Mouse (Mus musculus): ENCODE results near the gene Aco2.

Aco2 gene

DNA sequence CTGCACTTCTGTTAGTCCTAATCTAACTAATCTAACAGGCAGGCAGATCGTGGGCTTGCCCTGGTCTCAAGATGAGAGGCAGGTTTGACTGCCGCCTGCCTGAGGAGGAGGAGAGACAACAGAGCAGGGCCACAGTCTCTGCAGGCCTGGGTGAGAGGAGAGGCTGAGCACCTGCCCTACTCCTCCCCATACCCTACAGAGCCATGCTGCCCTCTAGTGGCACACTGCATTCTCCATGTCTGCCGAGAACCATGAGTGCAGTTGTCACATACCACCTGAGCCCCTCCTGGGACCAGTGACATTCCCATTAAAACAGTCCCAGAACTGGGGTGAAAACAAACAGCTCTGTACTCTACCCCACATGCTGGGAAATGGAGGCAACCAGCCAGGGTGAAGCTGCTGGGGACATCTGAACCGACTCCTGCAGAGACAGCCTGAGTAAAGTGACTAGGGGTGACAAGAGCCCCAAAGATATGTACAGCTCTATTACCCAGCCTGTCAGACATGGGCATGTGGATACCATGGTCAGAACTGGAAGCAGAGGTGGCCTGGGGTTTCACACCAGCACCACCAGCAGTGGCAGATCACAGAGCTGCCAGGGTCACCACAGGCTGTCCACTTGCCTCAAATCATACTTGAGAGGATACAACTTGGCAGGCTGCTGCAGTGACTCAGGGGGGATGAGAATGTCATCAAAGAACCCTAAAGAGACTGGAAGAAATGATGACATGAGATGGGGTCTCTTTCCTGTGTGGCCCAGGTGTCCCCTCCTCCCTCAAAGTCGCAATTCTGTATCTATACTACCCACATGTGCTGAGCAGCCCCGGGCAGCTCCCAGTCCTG lies 45.7 kb downstream of the Aco2 start:
- in situ Hi-C loops (cut with MseI, MboI), result no loop called here

- in situ Hi-C loops (cut with MseI, MboI), result no loop called here
Measured at GRCm38 (mm10) chr15:81919062-81919461, 47.0 kb downstream of the Aco2 start.

GRCm38 (mm10) chr15:81920546-81921217 lies 48.6 kb downstream of the Aco2 start:
- in situ Hi-C loops (cut with MseI, MboI), result no loop called here

GRCm38 (mm10) chr15:81921255-81921654 lies 49.1 kb downstream of the Aco2 start:
- in situ Hi-C loops (cut with MseI, MboI), result no loop called here

- in situ Hi-C loops (cut with MseI, MboI), result no loop called here
Measured at GRCm38 (mm10) chr15:81924933-81925332, 52.8 kb downstream of the Aco2 start.

DNA sequence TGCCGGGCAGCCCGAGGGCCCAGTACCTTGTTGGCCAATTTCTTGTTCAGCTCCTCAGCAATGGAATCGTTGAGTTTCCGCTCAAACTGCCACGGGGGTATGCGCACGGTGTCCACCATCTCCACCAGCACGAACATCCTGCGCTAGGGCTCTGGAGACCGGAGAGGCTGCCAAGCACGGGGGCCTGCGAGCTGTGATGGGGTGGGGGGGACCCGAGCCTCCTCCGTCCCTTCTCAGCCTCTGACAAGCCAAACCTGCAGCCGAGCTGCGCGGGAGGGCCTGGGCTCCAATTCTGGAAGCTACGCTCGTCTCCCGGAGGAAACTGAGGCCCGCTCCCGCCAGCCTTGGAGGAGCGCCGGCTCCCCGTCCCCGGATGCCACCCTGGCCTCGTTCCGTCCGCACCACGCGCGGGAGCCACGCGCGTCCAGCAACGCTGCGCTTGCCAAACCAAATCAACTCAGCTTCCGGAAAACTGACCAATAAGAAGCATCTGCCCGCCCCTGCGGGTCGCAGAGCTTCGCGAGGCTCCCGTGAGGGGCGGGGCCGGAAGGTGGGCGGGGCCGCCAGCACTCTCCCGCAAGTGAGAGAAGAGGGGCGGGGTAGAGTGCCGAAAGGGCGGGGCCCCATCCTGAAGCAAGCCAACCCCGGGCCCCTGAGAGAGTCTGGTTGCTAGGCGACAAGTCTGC lies 53.8 kb downstream of the Aco2 start, which contains the start of gene Polr3h:
Polr3h (minus strand) TSS at position 481 of the 686 bp plus-strand sequence.
- in situ Hi-C loops (cut with MseI, MboI), result no loop called here

DNA sequence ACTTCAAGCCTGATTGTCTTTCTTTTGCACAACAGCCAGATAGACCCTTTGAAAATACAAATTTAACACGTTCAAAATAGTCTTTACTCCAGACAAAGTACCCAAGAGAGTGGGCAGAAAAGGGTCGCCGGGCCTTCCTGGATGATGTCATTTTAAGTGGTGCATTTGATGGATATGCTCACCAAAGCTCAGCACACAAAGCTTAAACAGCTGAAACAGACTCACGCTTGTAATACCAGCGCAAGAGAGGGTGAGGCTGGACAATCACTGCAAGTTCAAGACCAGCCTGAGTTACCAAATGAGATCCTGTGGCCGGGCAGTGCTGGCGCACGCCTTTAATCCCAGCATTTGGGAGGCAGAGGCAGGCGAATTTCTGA lies 54.3 kb downstream of the Aco2 start:
- in situ Hi-C loops (cut with MseI, MboI), result no loop called here

DNA sequence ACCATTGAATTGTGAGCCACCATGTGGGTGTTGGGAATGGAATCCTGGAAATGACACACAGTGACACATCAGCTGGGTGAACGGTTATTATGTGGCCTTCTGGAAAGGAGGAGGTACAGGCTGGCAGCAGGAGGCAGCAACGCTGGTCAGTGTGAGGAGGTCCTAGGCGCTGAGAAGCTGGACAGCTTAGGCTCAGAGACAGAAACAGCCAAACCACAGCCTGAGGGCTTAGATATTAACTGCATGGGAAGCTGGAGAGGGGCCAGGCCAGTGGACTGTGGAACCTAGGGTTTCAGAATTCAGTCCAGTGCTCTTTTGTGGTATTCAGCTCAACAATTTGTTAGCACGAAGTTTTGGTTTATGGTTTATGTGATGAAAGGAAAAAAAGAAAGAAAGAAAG lies 55.6 kb downstream of the Aco2 start:
- in situ Hi-C loops (cut with MseI, MboI), result no loop called here

GRCm38 (mm10) chr15:81928277-81928676 lies 56.2 kb downstream of the Aco2 start:
- in situ Hi-C loops (cut with MseI, MboI), result no loop called here

GRCm38 (mm10) chr15:81932951-81933470 lies 60.9 kb downstream of the Aco2 start:
- in situ Hi-C loops (cut with MseI, MboI), result no loop called here

GRCm38 (mm10) chr15:81933986-81934385 lies 61.9 kb downstream of the Aco2 start:
- in situ Hi-C loops (cut with MseI, MboI), result no loop called here

GRCm38 (mm10) chr15:81935869-81936637 lies 63.9 kb downstream of the Aco2 start:
- in situ Hi-C loops (cut with MseI, MboI), result no loop called here

- in situ Hi-C loops (cut with MseI, MboI), result no loop called here
Measured at GRCm38 (mm10) chr15:81936679-81937078, 64.6 kb downstream of the Aco2 start, which contains the start of gene Csdc2. Csdc2 (plus strand) TSS chr15:81936759.

GRCm38 (mm10) chr15:81937098-81937972 lies 65.2 kb downstream of the Aco2 start:
- in situ Hi-C loops (cut with MseI, MboI), result no loop called here

DNA sequence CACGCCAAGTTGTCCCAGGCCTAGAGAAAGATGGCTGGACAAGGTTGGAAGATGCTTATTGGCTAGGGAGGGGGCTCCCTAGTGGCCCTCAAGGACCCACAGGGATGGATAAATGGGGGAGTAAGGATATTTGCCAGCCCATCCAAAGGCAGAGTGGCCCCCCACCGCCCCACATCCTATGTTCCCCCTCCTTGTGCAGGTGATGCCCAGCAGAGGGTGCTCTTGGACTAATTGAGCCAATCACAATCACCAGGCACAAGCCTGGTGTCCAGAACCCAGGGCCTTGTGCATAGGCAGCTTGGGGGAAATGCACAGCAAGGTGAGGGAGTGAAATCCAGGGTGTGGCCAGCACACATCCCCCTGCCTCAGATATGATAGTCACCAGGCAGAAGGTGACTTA lies 66.1 kb downstream of the Aco2 start:
- in situ Hi-C loops (cut with MseI, MboI), result no loop called here

DNA sequence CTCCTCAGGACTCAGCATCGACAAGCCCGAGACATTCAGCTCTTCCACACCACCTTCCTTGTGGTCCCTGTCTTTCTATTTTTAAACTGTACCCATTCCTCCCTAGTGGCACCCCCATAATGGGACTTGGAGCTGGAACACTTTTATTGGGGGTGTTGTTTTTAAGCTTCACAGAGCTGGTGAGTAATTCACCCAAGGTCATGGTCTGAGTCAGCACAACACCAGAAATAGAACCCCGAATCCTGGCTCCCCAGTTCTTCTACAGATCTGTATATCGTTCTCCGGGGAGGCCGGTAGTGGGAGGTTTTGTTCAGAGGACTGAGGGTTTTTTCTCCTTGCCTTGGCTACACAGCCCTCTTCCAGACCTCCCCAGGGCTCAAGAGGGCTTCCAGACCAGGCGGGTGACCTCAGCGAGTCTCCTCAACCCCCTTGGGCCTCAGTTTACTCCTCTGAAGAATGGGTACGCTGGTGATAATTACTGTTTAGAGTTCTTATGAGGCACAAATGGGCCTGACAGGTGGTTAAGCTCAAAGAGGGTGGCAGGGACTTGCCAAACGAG lies 67.1 kb downstream of the Aco2 start:
- in situ Hi-C loops (cut with MseI, MboI), result no loop called here

GRCm38 (mm10) chr15:81939774-81940173 lies 67.7 kb downstream of the Aco2 start:
- in situ Hi-C loops (cut with MseI, MboI), result no loop called here

- in situ Hi-C loops (cut with MseI, MboI), result no loop called here
Measured at GRCm38 (mm10) chr15:81940219-81940618, 68.1 kb downstream of the Aco2 start.

- in situ Hi-C loops (cut with MseI, MboI), result no loop called here
Measured at GRCm38 (mm10) chr15:81941010-81941409, 68.9 kb downstream of the Aco2 start.

DNA sequence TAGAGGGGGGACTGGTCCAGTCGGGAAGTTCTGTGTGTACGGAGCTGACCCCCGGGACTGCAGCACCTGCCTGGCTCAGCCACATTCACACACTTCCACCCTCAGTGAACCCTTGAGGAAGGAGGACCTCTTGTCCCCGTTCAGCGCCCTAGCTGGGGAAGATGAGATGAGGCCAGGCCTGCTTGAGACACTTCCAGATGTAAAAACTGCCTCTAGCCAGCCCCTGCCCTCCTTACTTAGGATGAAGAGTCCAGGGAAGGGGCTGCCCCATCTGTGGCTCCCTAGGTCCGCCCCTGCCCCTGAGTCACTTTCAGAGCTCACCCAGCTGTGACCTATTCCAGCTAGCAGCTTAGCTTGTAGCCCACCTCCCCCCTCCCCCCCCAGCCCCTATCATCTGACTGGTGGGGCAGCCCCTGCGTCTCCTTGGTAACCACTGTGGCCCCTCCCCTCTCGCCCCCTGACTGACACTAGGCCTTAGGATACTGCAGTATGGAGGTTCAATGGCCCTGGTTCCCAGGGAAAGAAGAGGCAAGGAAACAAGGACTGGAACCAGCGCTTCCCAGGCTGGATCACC lies 71.2 kb downstream of the Aco2 start:
- in situ Hi-C loops (cut with MseI, MboI), result no loop called here
